Mouse (Mus musculus) megakaryocyte, adult 5-6 weeks (primary cell): Measurements from ENCODE around the gene Metap1d. TPM values are rescaled to one million over a fixed set of nuclear protein-coding genes. Genes with fewer than 3 reads are reported as not detected.

Experiments used
- ATAC-seq: 2 replicates; pipeline ENCODE4 v1.8.0; 2016; ENCODE audit warnings: mild to moderate bottlenecking, inconsistent platforms; ENCODE audit not compliant: poor library complexity, severe bottlenecking
- total RNA-seq, 2 experiments: library from RNA; stranded (forward) in 1 of 2; stranded (reverse) in 1 of 2; fragments of 153-499, 151-499 nt in 1 of 2; fragments of 221-1000, 200-1000 nt in 1 of 2; gene quantifications; 2 replicates each; pipeline versions ENCODE4 v1.2.3 to v1.2.4; 2015 to 2017

Metap1d gene
- total RNA-seq, 2 experiments from 2014 or later, result 14.0 to 18.1 TPM

DNA sequence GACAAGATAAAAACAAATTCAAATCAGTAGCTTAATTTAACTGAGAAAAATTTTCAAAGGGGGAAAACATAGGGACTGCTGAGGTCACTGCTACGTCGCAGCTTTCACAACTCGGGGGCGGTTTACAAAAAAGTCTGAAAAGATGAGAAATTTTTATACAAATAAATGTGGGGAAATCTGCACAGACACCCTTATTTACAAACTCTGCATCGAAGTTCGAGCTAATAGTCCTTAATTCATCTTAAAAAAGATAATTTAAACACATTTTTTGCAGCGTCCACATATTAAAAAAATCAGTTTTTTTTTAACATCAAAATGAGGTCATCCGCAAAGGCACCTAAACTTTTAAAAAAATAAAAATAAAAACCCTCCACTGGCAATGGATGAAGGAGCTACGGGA lies 90.5 kb downstream of the Metap1d start:
- no peak for ATAC-seq

DNA sequence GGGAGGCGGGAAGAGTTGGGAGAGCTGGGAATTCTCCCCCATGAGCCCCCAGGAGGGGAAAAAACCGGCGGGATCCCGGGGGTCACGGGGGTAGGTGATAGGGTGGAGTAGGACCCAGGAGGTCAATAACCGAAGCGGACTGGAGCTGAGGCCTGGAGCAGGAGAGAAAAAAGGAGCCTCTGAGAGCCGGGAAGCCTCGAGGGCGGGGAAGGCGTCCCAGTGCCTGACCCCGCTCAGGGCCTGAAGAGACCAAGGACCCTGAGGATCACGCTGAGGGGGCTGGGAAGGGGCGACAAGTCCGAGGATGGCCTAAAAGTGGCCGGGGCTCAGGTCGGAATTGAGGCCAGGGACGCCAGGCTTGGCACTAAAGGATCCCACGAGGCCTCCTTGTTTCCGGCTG lies 90.9 kb downstream of the Metap1d start:
- ATAC-seq, result no peak

DNA sequence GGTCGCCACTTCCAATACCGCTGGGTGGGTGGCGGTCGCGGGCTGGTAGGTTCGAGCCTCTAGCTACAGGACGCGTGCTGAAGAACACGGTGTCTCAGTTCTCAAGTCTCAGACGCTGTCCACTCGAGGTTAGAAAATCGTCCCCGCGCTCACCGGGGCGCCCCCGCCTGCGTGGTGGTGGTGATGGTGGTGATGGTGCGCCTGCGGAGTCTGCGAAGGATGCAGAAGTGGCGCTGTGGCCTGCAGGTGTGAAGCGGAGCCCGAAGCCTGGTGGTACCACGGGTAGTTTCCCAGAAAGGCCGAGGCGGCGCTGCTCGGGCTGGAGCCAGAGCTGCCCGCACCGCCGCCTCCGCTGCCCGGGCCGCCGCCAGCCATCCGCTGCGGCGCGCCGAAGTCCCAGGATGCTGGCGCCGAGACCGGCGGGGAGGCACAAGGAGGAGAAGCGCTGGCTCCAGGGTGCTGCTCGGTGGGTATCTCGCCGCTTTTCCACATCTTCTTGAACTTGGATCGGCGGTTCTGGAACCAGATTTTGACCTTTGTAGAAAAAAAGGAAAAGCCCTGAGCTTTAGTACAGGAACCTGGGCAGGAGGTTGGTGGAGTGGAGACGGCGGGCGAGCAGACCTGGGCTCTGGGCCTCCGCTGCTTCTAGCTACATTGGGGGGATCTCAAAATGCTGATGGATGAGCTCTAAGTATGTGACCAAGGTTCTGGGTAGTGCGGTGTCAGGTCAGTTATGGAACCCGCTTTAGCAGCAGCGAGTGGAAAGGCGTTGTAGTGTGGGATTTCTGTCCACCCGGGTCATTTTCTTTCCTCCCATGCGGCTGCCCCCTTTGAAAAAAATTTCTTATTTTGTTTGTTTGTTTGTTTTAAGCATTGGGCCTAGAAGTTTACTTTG lies 91.6 kb downstream of the Metap1d start:
- no peak for ATAC-seq

DNA sequence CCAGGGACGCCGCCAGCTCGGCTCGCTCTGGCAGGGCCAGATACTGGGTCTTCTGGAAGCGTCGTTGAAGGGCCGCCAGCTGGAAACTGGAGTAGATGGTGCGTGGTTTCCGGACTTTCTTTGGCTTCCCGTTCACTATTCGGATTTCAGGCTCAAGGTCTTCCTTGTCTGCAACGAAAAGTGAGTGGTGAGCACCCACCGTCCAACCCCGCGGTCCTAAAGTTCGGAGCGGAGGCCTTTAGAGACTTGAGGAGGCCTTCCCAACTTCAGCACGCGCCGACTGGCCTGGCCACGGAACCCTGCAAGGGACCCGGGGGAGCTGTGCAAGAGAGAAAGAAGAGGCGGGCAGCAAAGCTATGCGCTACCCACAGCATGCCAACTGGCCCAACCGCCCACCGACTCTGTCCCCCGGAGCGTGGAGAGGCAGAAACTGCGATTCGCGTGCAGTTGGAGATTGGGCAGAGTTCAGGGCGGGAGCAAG lies 92.4 kb downstream of the Metap1d start:
- no peak for ATAC-seq

DNA sequence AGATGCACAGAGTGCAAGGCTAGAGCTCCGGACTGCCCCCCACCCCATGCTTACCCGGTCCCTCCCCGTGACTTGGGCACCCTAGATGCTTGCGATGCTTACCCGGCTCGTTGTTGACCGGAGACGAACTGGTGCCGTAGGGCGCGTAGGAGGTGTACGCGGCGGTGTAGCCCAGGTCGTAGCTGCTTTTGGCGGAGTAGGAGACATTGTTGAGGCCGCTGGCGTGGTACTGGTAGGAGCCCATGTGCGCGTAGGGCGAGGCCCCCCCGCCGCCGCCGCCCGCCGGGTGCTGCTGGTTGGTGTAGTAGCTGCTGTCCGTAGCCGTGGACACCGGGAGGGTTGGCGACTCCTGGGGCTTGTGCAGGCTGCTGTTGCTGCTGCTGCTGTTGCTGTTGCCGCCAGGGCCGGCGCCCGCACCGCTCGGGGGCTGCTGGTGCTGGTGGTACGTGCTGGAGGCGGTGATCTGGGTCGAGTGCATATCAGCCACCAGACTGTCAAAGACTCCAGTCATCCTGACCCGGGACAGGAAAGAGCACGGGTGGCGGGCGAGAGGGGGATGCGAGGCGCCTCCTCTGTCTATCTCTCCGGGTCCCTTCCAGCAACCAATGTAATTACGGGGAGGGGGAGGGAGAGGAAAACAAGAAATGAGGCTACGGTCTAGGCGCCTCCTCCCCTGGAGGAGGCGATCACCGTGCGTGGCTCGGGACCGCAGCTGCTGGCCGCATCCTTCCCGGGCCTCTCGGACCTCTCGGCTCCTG lies 93.0 kb downstream of the Metap1d start:
- no peak for ATAC-seq

DNA sequence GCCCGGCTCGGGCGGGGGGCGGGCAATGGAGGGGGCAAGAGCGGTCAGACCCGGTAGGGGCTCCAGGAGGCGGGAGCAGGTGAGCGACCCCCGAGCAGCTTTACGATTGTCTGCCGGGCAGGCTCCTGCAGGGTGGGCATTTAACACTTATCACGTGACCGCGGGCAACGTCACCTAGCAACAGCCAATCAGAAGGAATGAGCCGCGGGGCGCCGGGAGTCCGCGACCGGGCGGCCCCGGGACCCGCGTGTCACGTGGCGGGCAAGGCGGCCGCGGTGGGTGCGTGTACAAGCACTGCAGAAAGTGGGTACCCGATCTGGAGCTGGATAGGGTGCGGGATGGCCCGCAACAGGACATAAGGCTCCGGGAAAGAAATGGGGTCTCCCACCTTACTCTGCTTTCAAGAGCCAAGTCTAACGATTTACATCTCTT lies 93.6 kb downstream of the Metap1d start, which contains the start of gene Dlx2:
Dlx2 (minus strand) TSS at position 115 of the 432 bp plus-strand sequence.
- ATAC-seq, result no peak

DNA sequence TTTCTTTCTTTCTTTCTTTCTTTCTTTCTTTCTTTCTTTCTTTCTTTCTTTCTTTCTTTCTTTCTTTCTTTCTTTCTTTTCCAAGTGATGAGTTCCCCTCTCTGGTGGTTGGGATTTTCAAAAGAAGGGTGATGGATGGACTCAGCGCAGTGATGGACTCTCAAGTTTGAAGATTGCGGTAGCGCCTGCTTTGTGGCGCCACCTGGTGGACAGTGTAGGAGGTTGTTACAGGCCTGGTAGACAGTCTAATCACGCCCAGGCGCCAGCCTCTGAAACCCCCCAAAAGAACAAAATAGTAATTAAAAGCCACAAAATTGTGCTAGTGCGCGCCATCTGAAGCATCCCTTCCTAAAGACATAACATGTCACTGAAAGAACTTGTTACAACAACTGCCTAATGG lies 94.8 kb downstream of the Metap1d start:
- peak; percentile 66 for ATAC-seq

DNA sequence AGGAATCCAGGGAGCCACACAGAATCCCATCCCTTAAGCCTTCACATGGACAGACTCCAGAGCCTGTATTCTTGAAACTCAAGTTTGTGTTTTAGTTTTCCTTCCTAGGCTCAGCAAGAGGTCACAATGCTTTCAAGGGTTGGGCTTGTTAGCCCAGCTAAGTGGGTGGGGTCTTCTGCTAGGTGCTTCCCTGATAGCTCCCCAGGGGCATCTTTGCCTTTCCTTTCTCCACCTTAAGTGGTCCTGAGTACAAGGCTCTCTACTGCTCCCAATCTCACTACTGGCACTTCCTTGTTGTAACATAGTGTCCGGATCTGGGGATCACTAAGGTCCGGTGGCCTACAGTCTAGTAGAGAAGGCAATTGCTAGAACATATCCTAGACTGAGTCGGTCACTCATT lies 97.3 kb downstream of the Metap1d start:
- no peak for ATAC-seq

DNA sequence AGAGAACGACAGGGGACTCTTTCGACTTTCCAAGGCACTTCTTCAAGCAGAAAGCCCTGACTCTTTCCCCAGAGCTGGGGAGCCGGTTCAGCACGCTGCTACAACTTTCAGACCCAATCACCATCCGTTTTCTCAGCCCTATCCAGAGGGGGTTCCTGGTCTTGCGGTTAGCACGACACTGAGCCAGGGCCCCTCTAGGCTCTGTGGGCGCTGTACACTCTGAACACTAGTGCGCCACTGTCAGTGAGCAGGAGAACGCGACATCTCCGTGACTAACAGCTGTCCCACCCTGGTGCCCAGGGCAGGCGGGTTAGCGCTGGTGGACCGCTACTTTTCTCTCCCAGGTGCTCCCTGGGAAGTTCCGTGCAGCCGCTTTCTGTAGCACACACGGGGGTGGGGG lies 98.6 kb downstream of the Metap1d start:
- no peak for ATAC-seq

DNA sequence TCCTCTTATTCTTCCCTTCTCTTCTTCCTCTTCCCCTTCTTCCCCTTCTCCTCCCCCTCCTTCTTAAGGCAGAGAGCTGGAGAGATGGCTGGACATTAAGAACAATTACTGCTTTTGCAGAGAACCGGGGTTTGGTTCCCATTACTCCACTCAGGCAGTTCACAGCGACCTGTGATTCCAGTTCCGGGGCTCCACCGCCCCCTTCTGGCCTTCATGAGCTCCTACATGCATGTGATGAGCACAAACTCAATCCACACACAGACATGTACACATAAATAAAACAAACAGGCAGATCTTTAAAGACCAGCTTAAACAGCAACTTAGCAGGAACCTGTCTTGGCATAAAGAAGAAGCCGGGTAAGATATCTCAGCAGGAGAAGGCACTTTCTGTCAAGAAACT lies 103.0 kb downstream of the Metap1d start:
- ATAC-seq, result no peak

DNA sequence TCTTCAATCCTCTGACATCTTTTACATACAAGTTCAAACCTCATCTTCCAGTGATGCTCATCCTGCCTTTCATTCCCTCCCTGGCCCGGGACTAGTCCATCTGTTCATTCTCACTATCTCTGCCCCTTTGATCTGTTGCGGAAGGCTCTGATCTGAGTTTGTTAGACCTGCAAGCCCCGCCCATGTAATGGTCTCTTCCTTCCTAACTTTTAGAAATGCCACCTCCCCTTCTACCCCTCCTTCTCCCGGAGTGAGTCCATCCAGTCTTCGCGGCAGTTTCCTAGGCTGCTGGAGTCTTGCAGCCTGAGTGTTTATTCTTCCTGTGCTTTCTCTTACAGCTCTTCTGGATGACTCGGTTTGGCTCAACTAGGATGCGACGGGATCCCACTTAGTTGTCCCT lies 113.4 kb downstream of the Metap1d start:
- ATAC-seq, result no peak

DNA sequence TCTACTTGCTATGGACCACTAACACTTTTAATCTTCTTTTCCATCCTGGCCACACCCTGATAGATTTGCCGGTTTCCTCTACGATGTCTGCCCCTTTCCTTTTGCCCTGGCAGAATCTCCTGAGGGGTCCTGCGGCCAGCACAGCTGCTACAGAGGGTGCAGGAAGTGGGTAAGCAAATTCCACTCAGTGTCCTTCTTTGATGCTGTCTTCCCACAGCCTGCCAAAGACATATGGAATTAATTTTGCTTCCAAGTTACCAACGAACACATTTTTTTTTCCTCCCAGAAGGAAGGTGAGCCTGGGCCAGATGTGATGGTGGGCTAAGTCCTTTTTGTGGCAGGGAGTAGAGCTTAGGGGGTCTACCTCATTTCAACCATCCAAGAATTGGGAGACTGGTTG lies 120.7 kb downstream of the Metap1d start:
- no peak for ATAC-seq

Other genes starting within 250 kb of the Metap1d start
- 119 and 139 TPM in 2 replicates for gene Dync1i2, start 241.6 kb upstream of the Metap1d start, total RNA-seq (2015)
- 126 TPM in 2 replicates for gene Dync1i2, start 241.6 kb upstream of the Metap1d start, total RNA-seq (2017)
- 39.7 and 45.8 TPM in 2 replicates for gene Slc25a12, start 85.5 kb upstream of the Metap1d start, total RNA-seq (2015)
- gene Slc25a12, start 85.5 kb upstream of the Metap1d start, total RNA-seq (2017), result 36.8 and 44.4 TPM in 2 replicates
- gene Hat1, start 64.3 kb upstream of the Metap1d start, total RNA-seq (2015), result 115 and 152 TPM in 2 replicates
- gene Hat1, start 64.3 kb upstream of the Metap1d start, total RNA-seq (2017), result 130 and 135 TPM in 2 replicates
- not detected in 2 replicates for gene Dlx1, start 74.8 kb downstream of the Metap1d start, total RNA-seq (2015)
- gene Dlx1, start 74.8 kb downstream of the Metap1d start, total RNA-seq (2017), result not detected in 2 replicates
- gene Dlx2, start 93.5 kb downstream of the Metap1d start, total RNA-seq (2015), result not detected in 2 replicates
- gene Dlx2, start 93.5 kb downstream of the Metap1d start, total RNA-seq (2017), result not detected in 2 replicates